Mouse (Mus musculus): ENCODE data around the gene Ak7. TPM values are rescaled to one million over a fixed set of nuclear protein-coding genes. Genes with fewer than 3 reads are reported as not detected.

Ak7 gene
- polyA plus RNA-seq, 2 experiments, result 0.14 to 0.33 TPM

DNA sequence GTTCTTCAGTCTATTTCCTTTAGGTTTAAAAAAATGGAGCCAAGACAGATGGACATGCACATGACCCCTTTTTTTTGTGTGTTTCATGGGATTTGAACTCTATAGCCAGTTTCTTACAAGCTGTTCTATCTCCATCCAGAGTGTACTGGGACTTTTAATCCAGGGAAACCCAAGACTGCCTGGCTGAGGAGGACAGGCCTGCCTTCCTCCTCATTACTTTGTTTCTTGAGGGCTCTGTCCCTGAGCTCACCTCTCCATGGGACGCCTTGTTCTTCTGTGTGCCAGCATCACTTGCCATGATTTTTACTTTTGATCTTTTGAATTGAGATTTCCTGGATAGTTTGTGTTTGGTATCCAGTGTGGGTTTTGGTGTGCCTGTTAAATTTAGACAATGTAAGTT lies 80.3 kb downstream of the Ak7 start:
- Histone ChIP-seq H3K36me3 (ENCODE audit: control insufficient read depth, insufficient read depth, low read length) (peaks cover 8% of the 10 kb centered on the region; the same call in 1 of the 2 replicates), H3K4me1 (ENCODE audit: control insufficient read depth, insufficient read depth, low read length) (peaks cover 13% of the 10 kb centered on the region), H3K4me2 (replicated peaks; ENCODE audit: low read depth, low read length, severe bottlenecking) (peak overlapping the region; percentile 67), H3K27ac (replicated peaks; ENCODE audit: low read depth, low read length) (no peak overlapping the region), H3K27me3 (ENCODE audit: control insufficient read depth, insufficient read depth, low read length) (no peaks in the 10 kb centered on the region), H3K4me3 (replicated peaks; ENCODE audit: low read length) (peak overlapping the region; percentile 93), H3K9me3 (ENCODE audit: control insufficient read depth, low read length) (no peaks in the 10 kb centered on the region), H3K9ac (ENCODE audit: low read depth, low read length, severe bottlenecking) (no peak overlapping the region; the same call in 1 of the 2 replicates)
- TF ChIP-seq POLR2A (IDR thresholded peaks at IDR 0.05; ENCODE audit: borderline replicate concordance, extremely low read depth, insufficient read depth, insufficient read length), result no peak
- DNase-seq (ENCODE audit: low spot score), result no peak
- 79% methylated on average over 1 of the region's 1 CpGs for WGBS
- ATAC-seq (ENCODE audit: low FRiP score, low read depth), result no peak

DNA sequence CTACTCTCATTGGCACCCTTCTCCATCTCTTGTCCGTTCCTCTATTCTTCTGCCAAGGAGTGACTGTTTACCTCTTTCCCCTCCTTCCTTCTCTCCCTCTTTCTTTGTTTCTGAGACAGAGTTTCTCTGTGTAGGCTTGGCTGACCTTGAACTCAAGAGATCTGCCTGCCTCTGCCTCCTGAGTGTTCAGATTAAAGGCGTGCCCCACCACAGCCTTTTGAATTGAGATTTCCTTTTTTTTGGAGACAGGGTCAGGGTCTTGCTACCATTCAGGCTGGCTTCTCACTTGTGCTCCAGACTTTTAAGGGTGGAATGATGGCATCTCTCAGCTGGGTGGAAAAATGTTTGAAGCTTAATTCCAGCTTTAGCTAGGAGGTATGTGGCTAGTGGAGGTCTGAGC lies 81.8 kb downstream of the Ak7 start:
- no peak for TF ChIP-seq POLR2A (IDR thresholded peaks at IDR 0.05; ENCODE audit: borderline replicate concordance, extremely low read depth, insufficient read depth, insufficient read length)
- no peak overlapping the region for H3K4me2 ChIP-seq (replicated peaks; ENCODE audit: low read depth, low read length, severe bottlenecking)
- peaks cover 13% of the 10 kb centered on the region for H3K4me1 ChIP-seq (ENCODE audit: control insufficient read depth, insufficient read depth, low read length)
- no peak for DNase-seq (ENCODE audit: low spot score)
- H3K9me3 ChIP-seq (ENCODE audit: control insufficient read depth, low read length), result no peaks in the 10 kb centered on the region
- H3K9ac ChIP-seq (ENCODE audit: low read depth, low read length, severe bottlenecking), result no peak overlapping the region
- 100% methylated on average over 2 of the region's 2 CpGs for WGBS
- no peak overlapping the region for H3K27ac ChIP-seq (replicated peaks; ENCODE audit: low read depth, low read length)
- no peaks in the 10 kb centered on the region for H3K27me3 ChIP-seq (ENCODE audit: control insufficient read depth, insufficient read depth, low read length)
- ATAC-seq (ENCODE audit: low FRiP score, low read depth), result no peak
- H3K36me3 ChIP-seq (ENCODE audit: control insufficient read depth, insufficient read depth, low read length), result peaks cover 8% of the 10 kb centered on the region; the same call in 1 of the 2 replicates
- no peak overlapping the region for H3K4me3 ChIP-seq (replicated peaks; ENCODE audit: low read length)

- H3K4me2 ChIP-seq (replicated peaks; ENCODE audit: low read depth, low read length, severe bottlenecking), result no peak overlapping the region
- H3K27ac ChIP-seq (replicated peaks; ENCODE audit: low read depth, low read length), result no peak overlapping the region
- ATAC-seq (ENCODE audit: low FRiP score, low read depth), result no peak
- H3K36me3 ChIP-seq (ENCODE audit: control insufficient read depth, insufficient read depth, low read length), result peaks cover 8% of the 10 kb centered on the region; the same call in 1 of the 2 replicates
- no peak for TF ChIP-seq POLR2A (IDR thresholded peaks at IDR 0.05; ENCODE audit: borderline replicate concordance, extremely low read depth, insufficient read depth, insufficient read length)
- WGBS, result 90% methylated on average over 6 of the region's 6 CpGs
- peaks cover 13% of the 10 kb centered on the region for H3K4me1 ChIP-seq (ENCODE audit: control insufficient read depth, insufficient read depth, low read length)
- H3K9ac ChIP-seq (ENCODE audit: low read depth, low read length, severe bottlenecking), result no peak overlapping the region
- H3K4me3 ChIP-seq (replicated peaks; ENCODE audit: low read length), result no peak overlapping the region
- no peaks in the 10 kb centered on the region for H3K27me3 ChIP-seq (ENCODE audit: control insufficient read depth, insufficient read depth, low read length)
- no peak for DNase-seq (ENCODE audit: low spot score)
- H3K9me3 ChIP-seq (ENCODE audit: control insufficient read depth, low read length), result no peaks in the 10 kb centered on the region
Observed at GRCm38 (mm10) chr12:105789885-105790284, 84.1 kb downstream of the Ak7 start.

- H3K9ac ChIP-seq (ENCODE audit: low read depth, low read length, severe bottlenecking), result no peak overlapping the region
- H3K27ac ChIP-seq (replicated peaks; ENCODE audit: low read depth, low read length), result no peak overlapping the region
- ATAC-seq (ENCODE audit: low FRiP score, low read depth), result no peak
- no peak for DNase-seq (ENCODE audit: low spot score)
- H3K9me3 ChIP-seq (ENCODE audit: control insufficient read depth, low read length), result no peaks in the 10 kb centered on the region
- H3K4me1 ChIP-seq (ENCODE audit: control insufficient read depth, insufficient read depth, low read length), result no peaks in the 10 kb centered on the region
- no peaks in the 10 kb centered on the region for H3K27me3 ChIP-seq (ENCODE audit: control insufficient read depth, insufficient read depth, low read length)
- WGBS, result 91% methylated on average over 2 of the region's 2 CpGs
- H3K36me3 ChIP-seq (ENCODE audit: control insufficient read depth, insufficient read depth, low read length), result peaks cover 2% of the 10 kb centered on the region
- no peak overlapping the region for H3K4me2 ChIP-seq (replicated peaks; ENCODE audit: low read depth, low read length, severe bottlenecking)
- no peak for TF ChIP-seq POLR2A (IDR thresholded peaks at IDR 0.05; ENCODE audit: borderline replicate concordance, extremely low read depth, insufficient read depth, insufficient read length)
- no peak overlapping the region for H3K4me3 ChIP-seq (replicated peaks; ENCODE audit: low read length)
Observed at GRCm38 (mm10) chr12:105794896-105795295, 89.1 kb downstream of the Ak7 start.

DNA sequence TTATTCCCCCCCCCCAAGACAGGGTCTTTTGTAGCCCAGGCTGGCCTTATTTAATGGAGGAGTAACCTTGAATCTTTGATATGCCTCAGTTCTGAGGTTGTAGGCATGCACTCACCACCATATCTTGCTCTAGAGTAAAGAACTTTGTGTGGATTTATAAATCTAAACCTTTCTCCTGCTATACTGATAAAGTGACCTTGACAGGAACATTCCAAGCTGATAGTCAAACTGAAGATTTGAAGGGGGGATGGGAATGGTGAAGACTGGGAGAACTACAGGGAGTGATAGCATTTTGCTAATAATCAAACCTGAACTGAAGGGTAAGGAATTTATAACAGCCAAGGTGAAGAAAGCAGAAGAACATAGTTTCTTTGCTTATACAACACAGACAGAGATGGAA lies 92.2 kb downstream of the Ak7 start:
- Histone ChIP-seq H3K4me1 (ENCODE audit: control insufficient read depth, insufficient read depth, low read length) (no peaks in the 10 kb centered on the region), H3K9me3 (ENCODE audit: control insufficient read depth, low read length) (no peaks in the 10 kb centered on the region), H3K4me2 (replicated peaks; ENCODE audit: low read depth, low read length, severe bottlenecking) (no peak overlapping the region), H3K27ac (replicated peaks; ENCODE audit: low read depth, low read length) (no peak overlapping the region), H3K4me3 (replicated peaks; ENCODE audit: low read length) (no peak overlapping the region), H3K36me3 (ENCODE audit: control insufficient read depth, insufficient read depth, low read length) (peaks cover 21% of the 10 kb centered on the region), H3K9ac (ENCODE audit: low read depth, low read length, severe bottlenecking) (no peak overlapping the region), H3K27me3 (ENCODE audit: control insufficient read depth, insufficient read depth, low read length) (no peaks in the 10 kb centered on the region)
- no peak for DNase-seq (ENCODE audit: low spot score)
- no peak for TF ChIP-seq POLR2A (IDR thresholded peaks at IDR 0.05; ENCODE audit: borderline replicate concordance, extremely low read depth, insufficient read depth, insufficient read length)
- no peak for ATAC-seq (ENCODE audit: low FRiP score, low read depth)

DNA sequence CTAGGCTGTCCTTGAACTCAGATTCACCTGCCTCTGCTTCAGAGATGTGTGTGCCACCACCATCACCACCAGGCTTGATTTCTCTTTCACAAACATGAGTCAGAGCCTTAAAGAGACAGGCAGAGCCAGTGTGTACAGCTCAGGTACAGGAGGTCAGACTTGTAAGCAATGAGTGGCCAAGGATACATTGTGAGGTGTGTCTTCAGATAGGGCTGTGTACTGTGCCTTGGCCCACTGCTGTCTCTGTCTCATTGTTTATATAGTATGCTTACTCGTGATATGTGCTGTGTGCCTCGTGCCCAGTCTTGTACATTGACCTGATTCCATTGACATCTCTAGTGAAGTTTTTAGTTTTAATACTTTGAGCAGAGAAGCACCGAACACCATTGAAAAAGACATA lies 100.0 kb downstream of the Ak7 start:
- Histone ChIP-seq H3K4me3 (replicated peaks; ENCODE audit: low read length) (no peak overlapping the region), H3K27me3 (ENCODE audit: control insufficient read depth, insufficient read depth, low read length) (no peaks in the 10 kb centered on the region), H3K27ac (replicated peaks; ENCODE audit: low read depth, low read length) (no peak overlapping the region), H3K4me1 (ENCODE audit: control insufficient read depth, insufficient read depth, low read length) (no peaks in the 10 kb centered on the region), H3K36me3 (ENCODE audit: control insufficient read depth, insufficient read depth, low read length) (peaks cover 58% of the 10 kb centered on the region), H3K9me3 (ENCODE audit: control insufficient read depth, low read length) (no peaks in the 10 kb centered on the region), H3K9ac (ENCODE audit: low read depth, low read length, severe bottlenecking) (no peak overlapping the region), H3K4me2 (replicated peaks; ENCODE audit: low read depth, low read length, severe bottlenecking) (no peak overlapping the region)
- ATAC-seq (ENCODE audit: low FRiP score, low read depth), result no peak
- WGBS, result 91% methylated on average over 3 of the region's 3 CpGs
- no peak for DNase-seq (ENCODE audit: low spot score)
- TF ChIP-seq POLR2A (IDR thresholded peaks at IDR 0.05; ENCODE audit: borderline replicate concordance, extremely low read depth, insufficient read depth, insufficient read length), result no peak
